Mouse (Mus musculus) midbrain, embryonic 13.5 days (tissue): Measurements from ENCODE around the gene Tmem217. TPM values are rescaled to one million over a fixed set of nuclear protein-coding genes. Genes with fewer than 3 reads are reported as not detected.
A peak's percentile ranks its signal among the peaks of the same experiment; 100 is the strongest.

ENCODE experiments used
- ATAC-seq: fragments of 200-750 bp; cut with Nextera tagmentation; 2 replicates; pipeline ENCODE4 v1.8.0; 2017; ENCODE audit warnings: mild to moderate bottlenecking, moderate TSS enrichment, moderate library complexity
- H3K27ac ChIP-seq: fragments of 300-500 bp; sonication (generic); 2 replicates; pipeline ENCODE4 v1.5.1; 2015; ENCODE audit warnings: inconsistent platforms, mild to moderate bottlenecking, moderate library complexity
- H3K27me3 ChIP-seq: fragments of 300-500 bp; sonication (generic); 2 replicates; pipeline ENCODE4 v1.6.1; 2015; ENCODE audit warnings: mild to moderate bottlenecking, inconsistent platforms
- H3K36me3 ChIP-seq: fragments of 300-500 bp; sonication (generic); 2 replicates; pipeline ENCODE4 v1.6.1; 2015; ENCODE audit warnings: mild to moderate bottlenecking, inconsistent platforms
- H3K4me1 ChIP-seq: fragments of 300-500 bp; sonication (generic); replicated peaks from 2 replicates; pipeline ENCODE4 v1.6.1; 2015; ENCODE audit warnings: inconsistent platforms
- H3K4me2 ChIP-seq: fragments of 300-500 bp; sonication (generic); replicated peaks from 2 replicates; pipeline ENCODE4 v1.6.1; 2015; ENCODE audit warnings: moderate library complexity, mild to moderate bottlenecking, inconsistent platforms
- H3K4me3 ChIP-seq: fragments of 300-500 bp; sonication (generic); replicated peaks from 2 replicates; pipeline ENCODE4 v1.5.1; 2015; ENCODE audit warnings: mild to moderate bottlenecking, inconsistent platforms
- H3K9ac ChIP-seq: fragments of 300-500 bp; sonication (generic); replicated peaks from 2 replicates; pipeline ENCODE4 v1.6.1; 2015; ENCODE audit warnings: mild to moderate bottlenecking, inconsistent platforms
- H3K9me3 ChIP-seq: fragments of 300-500 bp; sonication (generic); 2 replicates; pipeline ENCODE4 v1.6.1; 2016; ENCODE audit warnings: mild to moderate bottlenecking, inconsistent platforms
- WGBS: fragments of 180-500 bp; shearing (Covaris S2); methylation state at CpG from one replicate; pipeline ENCODE4 v1.1.7; 2015; 5-methylcytosine and 5-hydroxymethylcytosine counted together
- polyA plus RNA-seq: library from polyadenylated mRNA; unstranded; fragments of >200 nt; fragmentation: Nextera tagmentation; extraction: Ambion mirVana; gene quantifications from 2 replicates; pipeline ENCODE4 v1.2.1, GENCODE M21; 2015

The Tmem217 gene
- polyA plus RNA-seq, 1 experiment from 2014 or later = 2.2 TPM

DNA sequence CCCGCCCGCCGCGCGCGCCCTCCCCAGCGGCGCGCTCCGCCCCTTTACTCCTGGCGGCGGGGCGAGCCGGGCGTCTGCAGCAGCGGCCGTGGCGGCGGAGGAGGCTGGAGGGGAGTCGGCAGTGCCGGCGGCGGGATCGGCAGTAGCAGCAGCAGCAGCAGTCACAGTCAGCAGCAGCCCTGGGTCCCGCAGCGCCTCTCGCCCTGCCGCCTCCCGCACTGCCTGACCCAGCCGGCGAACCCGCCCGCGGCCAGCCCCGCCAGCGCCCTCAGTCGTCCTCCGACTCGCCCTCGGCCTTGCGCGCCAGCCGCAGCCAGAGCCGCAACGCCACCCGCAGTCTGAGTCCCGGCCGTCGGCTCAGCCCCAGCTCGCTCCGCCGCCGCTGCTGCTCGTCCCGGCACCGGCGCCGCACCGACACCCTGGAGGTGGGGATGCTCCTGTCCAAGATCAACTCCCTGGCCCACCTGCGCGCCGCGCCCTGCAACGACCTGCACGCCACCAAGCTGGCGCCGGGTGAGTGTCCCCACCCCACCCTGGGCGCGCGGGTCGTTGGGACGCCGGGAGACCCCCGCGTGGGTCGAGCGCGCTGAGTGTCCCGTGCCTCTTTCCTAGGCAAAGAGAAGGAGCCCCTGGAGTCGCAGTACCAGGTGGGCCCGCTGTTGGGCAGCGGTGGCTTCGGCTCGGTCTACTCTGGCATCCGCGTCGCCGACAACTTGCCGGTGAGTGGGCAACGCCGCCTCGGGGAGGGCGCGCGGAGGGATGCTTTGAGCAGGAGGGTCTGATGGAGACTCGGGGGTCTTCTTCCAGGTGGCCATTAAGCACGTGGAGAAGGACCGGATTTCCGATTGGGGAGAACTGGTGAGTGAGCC, 61.2 kb downstream of the Tmem217 start, which contains the start of gene Pim1:
Pim1 (plus strand) TSS at position 41 of the 869 bp plus-strand sequence.
- H3K27me3 ChIP-seq = no peaks in the 10 kb centered on the region
- peaks cover 13% of the 10 kb centered on the region for H3K36me3 ChIP-seq
- ATAC-seq = peak; percentile 87
- H3K9ac ChIP-seq = peak within 1 kb of the TSS; percentile 91
- peak within 1 kb of the TSS; percentile 90 for H3K4me3 ChIP-seq
- H3K27ac ChIP-seq = peak within 1 kb of the TSS; percentile 95
- peak within 1 kb of the TSS; percentile 95 for H3K4me2 ChIP-seq
- peaks cover 34% of the 10 kb centered on the region for H3K4me1 ChIP-seq
- H3K9me3 ChIP-seq = no peaks in the 10 kb centered on the region
- WGBS = under 1% methylated on average over 63 of the region's 99 CpGs

DNA sequence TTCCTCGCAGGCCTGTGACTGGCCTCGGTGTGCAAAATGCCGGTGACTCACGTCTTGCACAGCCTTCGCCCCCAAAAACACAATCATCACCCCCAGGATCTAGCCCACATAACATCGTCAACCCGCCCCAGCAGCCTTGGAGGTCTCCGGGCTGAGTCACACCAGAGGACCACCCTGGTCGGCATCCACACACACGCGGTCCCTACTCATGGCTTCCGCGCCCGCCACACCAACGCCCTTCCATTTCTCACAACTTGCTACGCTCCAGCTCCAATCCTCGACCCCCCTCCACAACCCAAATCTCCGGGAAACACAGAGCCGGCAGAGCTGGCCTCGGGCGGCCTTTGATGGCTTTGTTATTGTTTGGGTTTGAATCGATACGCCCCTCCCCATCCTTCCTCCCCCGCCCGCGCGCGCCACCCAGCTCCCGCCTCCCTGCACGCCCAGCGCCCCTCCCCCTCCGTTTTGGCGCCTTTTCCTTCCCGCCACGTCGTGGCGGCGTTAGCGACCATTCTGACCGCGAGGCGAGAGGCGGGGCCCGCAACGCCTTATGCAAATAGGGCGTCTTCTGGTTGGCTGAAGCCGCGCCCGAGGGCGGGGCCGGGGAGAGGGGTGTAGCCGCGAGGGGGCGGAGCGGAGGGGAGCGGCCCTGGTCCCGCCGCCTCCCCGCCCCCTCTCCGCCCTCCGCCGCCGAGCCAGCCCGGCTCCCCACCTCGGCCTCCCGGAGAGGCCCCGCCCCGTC, 62.0 kb downstream of the Tmem217 start:
- H3K4me1 ChIP-seq = peaks cover 34% of the 10 kb centered on the region
- peak; percentile 85 for ATAC-seq
- H3K36me3 ChIP-seq = peaks cover 13% of the 10 kb centered on the region
- peak overlapping the region; percentile 95 for H3K27ac ChIP-seq
- no peaks in the 10 kb centered on the region for H3K9me3 ChIP-seq
- no peaks in the 10 kb centered on the region for H3K27me3 ChIP-seq
- peak overlapping the region; percentile 95 for H3K4me2 ChIP-seq
- peak overlapping the region; percentile 90 for H3K4me3 ChIP-seq
- 0% methylated on average over 43 of the region's 68 CpGs for WGBS
- peak overlapping the region; percentile 91 for H3K9ac ChIP-seq

DNA sequence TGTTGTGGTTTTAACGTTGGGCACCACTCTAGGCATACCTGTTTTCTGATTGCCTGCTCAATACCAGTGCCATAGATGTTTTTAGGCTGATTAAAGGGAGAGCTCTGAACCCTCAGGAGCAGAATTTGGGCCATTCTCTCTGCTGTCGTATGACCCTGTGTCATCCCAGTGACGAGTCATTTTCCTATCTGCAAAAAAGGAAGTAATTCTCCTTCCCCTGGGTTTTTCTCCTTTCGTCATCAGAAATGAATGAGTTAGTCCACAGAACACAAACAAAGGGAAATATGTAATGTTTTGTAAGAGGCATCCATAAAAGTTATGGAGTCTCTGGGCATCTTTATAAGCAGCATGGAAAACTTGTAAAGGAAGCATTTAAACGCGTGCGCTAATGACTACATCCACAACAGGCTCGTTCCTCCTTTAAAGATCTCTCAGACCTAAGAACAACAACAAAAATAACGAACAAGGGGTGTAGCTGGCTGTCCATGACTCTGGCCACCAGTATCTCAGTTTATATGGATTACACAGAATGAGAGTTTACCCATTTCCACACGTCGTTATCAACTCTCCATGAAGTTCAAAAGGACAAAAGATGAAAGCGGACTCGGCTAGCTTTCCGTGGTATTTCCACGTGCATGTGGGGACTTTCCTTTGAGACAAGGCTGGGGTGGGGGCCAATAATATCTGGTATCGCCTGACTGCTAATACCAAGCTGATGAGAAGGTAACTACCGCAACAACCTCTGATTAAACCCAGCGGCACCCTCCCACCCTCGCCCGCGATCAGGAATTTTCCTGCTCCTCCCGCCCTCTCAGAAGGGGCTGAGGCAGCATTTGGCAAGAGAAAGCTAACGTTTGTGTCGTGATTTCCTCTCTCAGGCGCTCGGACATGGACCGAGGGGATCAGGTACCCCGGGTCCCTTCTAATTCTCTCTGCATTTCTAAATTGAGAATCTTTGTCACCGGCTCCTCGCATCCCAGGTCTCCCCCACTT, 62.9 kb downstream of the Tmem217 start:
- Histone ChIP-seq H3K27ac (peak overlapping the region; percentile 95), H3K4me3 (peak overlapping the region; percentile 90), H3K36me3 (peaks cover 8% of the 10 kb centered on the region), H3K27me3 (no peaks in the 10 kb centered on the region), H3K9ac (peak overlapping the region; percentile 83), H3K9me3 (no peaks in the 10 kb centered on the region), H3K4me1 (peaks cover 31% of the 10 kb centered on the region), H3K4me2 (peak overlapping the region; percentile 95)
- 4% methylated on average over 30 of the region's 30 CpGs for WGBS
- peak; percentile 16 for ATAC-seq

DNA sequence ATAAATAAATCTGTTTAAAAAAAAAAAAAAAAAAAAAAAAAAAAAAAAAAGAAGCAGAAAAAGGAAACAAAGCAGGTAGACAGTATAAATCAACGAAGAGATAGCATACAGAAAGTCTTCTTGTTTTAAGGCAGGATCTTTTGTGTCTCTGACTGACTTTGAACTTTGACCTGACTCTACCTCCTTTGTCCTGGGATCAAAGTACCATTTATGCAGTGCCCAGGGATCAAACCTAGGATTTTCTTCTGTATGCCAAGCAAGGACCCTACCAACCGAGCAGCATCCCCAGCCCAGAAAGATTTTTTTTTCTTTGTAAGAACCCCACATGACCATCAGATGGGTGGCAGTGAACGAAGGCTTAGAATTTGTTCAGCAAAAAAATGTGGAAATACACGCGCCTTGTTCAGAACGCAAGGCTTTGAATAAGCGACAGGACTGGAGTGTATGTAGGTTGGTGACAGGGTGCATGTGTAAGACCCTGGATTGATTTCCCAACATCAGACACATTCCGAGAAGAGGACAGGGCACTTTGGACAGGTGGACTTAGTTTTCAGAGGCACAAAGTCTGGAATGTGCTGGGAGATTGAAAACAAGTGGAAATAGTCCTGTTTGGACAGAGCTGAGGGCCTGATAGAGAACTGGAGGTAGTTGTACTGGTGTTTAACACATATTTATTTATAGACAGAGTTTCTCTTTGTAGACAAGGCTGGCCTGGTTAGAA, 63.8 kb downstream of the Tmem217 start:
- H3K36me3 ChIP-seq = no peaks in the 10 kb centered on the region
- H3K27me3 ChIP-seq = no peaks in the 10 kb centered on the region
- H3K9me3 ChIP-seq = no peaks in the 10 kb centered on the region
- no peak overlapping the region for H3K9ac ChIP-seq
- ATAC-seq = no peak
- no peak overlapping the region for H3K27ac ChIP-seq
- peaks cover 26% of the 10 kb centered on the region for H3K4me1 ChIP-seq
- 0 out of 2 replicates have a peak overlapping the region, but pooled peaks have one; percentile 95 for H3K4me2 ChIP-seq
- H3K4me3 ChIP-seq = no peak overlapping the region
- 72% methylated on average over 8 of the region's 8 CpGs for WGBS

DNA sequence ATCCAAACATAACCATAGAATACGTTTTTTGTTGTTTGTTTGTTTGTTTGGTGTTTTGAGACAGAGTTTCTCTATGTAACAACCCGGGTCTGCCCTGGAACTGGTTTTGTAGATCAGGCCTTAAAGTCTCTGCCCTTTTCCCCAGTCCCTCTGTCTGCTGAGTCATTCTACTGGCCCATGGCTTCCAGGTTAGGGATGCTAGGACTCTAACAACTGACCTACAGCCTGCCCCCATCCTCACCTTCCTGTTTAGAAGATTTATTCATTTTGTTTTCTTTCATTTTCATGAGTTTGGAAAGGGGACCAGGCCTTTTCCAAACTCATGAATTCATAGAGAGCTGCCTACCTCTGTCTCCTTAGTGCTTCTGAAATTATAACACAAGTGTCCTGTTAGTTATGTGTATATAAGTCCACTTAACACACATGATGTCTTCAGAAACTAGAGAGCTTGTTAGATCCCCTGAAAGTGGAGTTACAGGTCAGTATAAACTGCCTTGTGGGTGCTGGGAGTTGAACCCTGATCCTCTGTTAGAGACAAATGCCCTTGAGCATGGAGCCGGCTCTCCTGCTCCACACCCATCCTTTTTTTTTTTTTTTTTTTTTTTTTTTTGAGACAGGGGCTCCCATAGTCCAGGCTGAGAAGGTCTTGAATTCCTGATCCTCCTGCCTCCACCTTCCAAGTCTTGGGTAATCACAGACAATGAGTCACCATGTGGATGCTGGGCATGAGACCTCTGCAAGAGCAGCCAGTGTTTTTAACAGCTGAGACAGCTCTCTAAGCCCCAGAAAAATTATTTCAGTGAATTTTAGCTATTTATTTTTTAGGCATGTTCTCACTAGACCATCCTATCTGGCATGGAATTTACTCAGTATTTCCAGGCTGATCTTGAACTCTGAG, 66.6 kb downstream of the Tmem217 start:
- Histone ChIP-seq H3K4me2 (no peak overlapping the region), H3K4me3 (no peak overlapping the region), H3K9me3 (no peaks in the 10 kb centered on the region), H3K4me1 (peaks cover 9% of the 10 kb centered on the region), H3K36me3 (no peaks in the 10 kb centered on the region), H3K9ac (no peak overlapping the region), H3K27ac (no peak overlapping the region), H3K27me3 (no peaks in the 10 kb centered on the region)
- no peak for ATAC-seq
- 84% methylated on average over 3 of the region's 3 CpGs for WGBS

DNA sequence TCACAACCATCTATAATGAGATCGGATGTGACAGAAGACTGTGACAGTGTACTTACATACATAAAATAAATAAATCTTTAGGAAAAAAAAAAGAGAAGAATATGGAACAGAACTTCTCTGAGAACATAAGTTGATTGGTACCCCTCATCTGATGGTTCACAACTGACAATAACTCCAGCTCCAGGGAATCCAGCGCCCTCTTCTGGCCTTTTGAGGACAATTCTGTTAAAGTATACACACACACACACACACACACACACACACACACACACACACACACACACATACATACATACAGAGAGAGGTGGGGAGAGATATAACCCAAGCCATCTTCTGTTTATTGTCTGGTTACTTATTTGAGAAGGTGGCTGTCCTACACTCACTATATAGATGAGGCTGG, 67.8 kb downstream of the Tmem217 start:
- Histone ChIP-seq H3K9ac (no peak overlapping the region), H3K27me3 (no peaks in the 10 kb centered on the region), H3K9me3 (no peaks in the 10 kb centered on the region), H3K4me1 (peaks cover 9% of the 10 kb centered on the region), H3K36me3 (no peaks in the 10 kb centered on the region), H3K4me3 (no peak overlapping the region), H3K27ac (no peak overlapping the region), H3K4me2 (no peak overlapping the region)
- no peak for ATAC-seq
- 97% methylated on average over 2 of the region's 2 CpGs for WGBS

DNA sequence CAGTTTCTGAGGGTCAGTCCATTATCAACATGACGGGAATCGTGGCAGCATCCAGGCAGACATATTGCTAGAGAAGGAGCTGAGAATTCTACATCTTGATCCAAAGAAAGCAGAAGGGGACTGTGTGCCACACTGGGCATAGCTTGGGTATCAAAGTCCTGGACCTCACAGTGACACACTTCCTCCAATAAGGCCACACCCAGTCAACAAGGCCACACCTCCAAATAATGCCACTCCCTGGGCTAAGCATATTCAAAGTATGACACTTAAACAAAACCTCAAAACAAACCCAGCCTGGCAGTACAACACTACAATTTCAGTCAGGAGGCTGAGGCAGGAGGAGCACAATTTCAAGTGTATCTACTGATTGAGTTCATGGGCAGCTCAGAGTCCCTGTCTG, 68.9 kb downstream of the Tmem217 start:
- 94% methylated on average over 2 of the region's 2 CpGs for WGBS
- H3K4me1 ChIP-seq = no peaks in the 10 kb centered on the region
- H3K4me2 ChIP-seq = no peak overlapping the region
- H3K9me3 ChIP-seq = no peaks in the 10 kb centered on the region
- H3K27ac ChIP-seq = no peak overlapping the region
- H3K9ac ChIP-seq = no peak overlapping the region
- ATAC-seq = no peak
- no peak overlapping the region for H3K4me3 ChIP-seq
- H3K27me3 ChIP-seq = no peaks in the 10 kb centered on the region
- H3K36me3 ChIP-seq = no peaks in the 10 kb centered on the region

DNA sequence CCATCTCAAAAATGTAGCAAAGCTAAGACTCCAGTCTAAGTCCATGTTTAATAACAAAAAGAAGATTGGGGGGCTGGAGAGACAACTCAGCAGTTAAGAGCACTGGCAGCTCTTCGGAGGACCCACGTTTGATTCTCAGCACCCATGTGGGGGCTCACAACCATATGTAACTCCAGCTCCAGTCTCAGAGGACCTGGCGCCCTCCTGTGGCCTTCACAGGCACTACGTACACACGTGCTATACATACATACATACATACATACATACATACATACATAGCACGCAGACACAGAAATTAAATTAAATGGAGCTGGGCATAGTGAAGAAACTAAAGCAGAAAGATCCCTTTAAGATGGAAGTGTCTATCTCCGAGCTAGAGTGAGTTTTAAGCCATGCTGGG, 69.6 kb downstream of the Tmem217 start:
- no peak overlapping the region for H3K4me3 ChIP-seq
- no peak overlapping the region for H3K27ac ChIP-seq
- WGBS = 88% methylated on average over 7 of the region's 7 CpGs
- H3K27me3 ChIP-seq = no peaks in the 10 kb centered on the region
- H3K4me2 ChIP-seq = no peak overlapping the region
- H3K9ac ChIP-seq = no peak overlapping the region
- no peaks in the 10 kb centered on the region for H3K4me1 ChIP-seq
- no peaks in the 10 kb centered on the region for H3K36me3 ChIP-seq
- no peak for ATAC-seq
- no peaks in the 10 kb centered on the region for H3K9me3 ChIP-seq

DNA sequence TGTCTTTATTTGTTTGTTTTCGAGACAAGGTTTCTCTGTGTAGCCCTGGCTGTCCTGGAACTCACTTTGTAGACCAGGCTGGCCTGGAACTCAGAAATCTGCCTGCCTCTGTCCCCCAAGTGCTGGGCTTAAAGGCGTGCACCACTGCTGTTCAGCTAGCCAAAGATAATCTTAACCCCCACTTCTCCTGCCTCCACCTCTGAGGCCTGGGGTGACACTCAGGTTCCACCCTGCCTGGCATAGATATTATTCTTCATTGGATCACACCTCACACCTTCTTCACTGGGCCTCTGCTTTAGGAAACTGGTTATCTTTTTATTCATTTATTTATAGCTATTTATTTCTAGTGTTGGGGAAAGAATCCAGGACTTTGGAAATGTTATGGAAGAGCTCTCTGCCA, 71.9 kb downstream of the Tmem217 start:
- H3K36me3 ChIP-seq = no peaks in the 10 kb centered on the region
- H3K27me3 ChIP-seq = no peaks in the 10 kb centered on the region
- no peak overlapping the region for H3K9ac ChIP-seq
- no peak overlapping the region for H3K27ac ChIP-seq
- H3K4me3 ChIP-seq = no peak overlapping the region
- no peak for ATAC-seq
- H3K4me2 ChIP-seq = no peak overlapping the region
- H3K4me1 ChIP-seq = no peaks in the 10 kb centered on the region
- WGBS = 79% methylated on average over 2 of the region's 2 CpGs
- no peaks in the 10 kb centered on the region for H3K9me3 ChIP-seq

DNA sequence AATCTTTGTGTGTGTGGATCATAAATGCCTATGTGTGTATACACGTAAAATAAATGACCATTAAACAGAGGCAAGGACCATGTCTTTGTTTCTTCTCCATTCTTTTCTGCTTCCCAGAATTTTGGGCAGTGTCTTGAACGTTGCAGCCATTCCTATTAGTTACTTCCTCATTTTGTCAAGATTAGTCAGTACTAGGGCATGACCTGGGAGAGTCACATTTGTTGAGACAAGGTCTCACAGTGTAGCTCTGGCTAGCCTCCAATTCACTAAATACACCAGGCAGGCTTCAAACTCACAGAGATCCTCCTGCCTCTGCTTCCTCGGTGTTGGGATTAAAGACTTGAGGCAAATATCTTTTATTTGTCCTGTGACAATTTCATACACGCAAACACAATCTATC, 73.9 kb downstream of the Tmem217 start:
- H3K4me2 ChIP-seq = no peak overlapping the region
- no peak overlapping the region for H3K27ac ChIP-seq
- 89% methylated on average over 4 of the region's 4 CpGs for WGBS
- H3K36me3 ChIP-seq = no peaks in the 10 kb centered on the region
- H3K4me1 ChIP-seq = no peaks in the 10 kb centered on the region
- ATAC-seq = no peak
- H3K4me3 ChIP-seq = no peak overlapping the region
- H3K9ac ChIP-seq = no peak overlapping the region
- no peaks in the 10 kb centered on the region for H3K9me3 ChIP-seq
- H3K27me3 ChIP-seq = no peaks in the 10 kb centered on the region
